Mouse (Mus musculus) heart, embryonic 12.5 days (tissue): ENCODE results near the gene Marco. TPM values are rescaled to one million over a fixed set of nuclear protein-coding genes. Genes with fewer than 3 reads are reported as not detected.

Experiments
- ATAC-seq: fragments of 200-750 bp; cut with Nextera tagmentation; 2 replicates; pipeline ENCODE4 v1.8.0; 2017; ENCODE audit warnings: moderate TSS enrichment, moderate library complexity; ENCODE audit not compliant: insufficient number of reproducible peaks, low FRiP score
- H3K27ac ChIP-seq: fragments of 300-500 bp; sonication (generic); 2 replicates; pipeline ENCODE4 v1.5.1; 2016; ENCODE audit warnings: mild to moderate bottlenecking, moderate library complexity; ENCODE audit not compliant: poor library complexity, severe bottlenecking
- H3K27me3 ChIP-seq: fragments of 300-500 bp; sonication (generic); replicated peaks from 2 replicates; pipeline ENCODE4 v1.6.1; 2016; ENCODE audit warnings: mild to moderate bottlenecking, moderate library complexity
- H3K36me3 ChIP-seq: fragments of 300-500 bp; sonication (generic); 2 replicates; pipeline ENCODE4 v1.6.1; 2016; ENCODE audit warnings: mild to moderate bottlenecking, moderate library complexity
- H3K4me1 ChIP-seq: fragments of 300-500 bp; sonication (generic); replicated peaks from 2 replicates; pipeline ENCODE4 v1.6.1; 2016; ENCODE audit warnings: mild to moderate bottlenecking
- H3K4me2 ChIP-seq: fragments of 300-500 bp; sonication (generic); 2 replicates; pipeline ENCODE4 v1.6.1; 2016; ENCODE audit warnings: mild to moderate bottlenecking, moderate library complexity
- H3K4me3 ChIP-seq: fragments of 300-500 bp; sonication (generic); 2 replicates; pipeline ENCODE4 v1.5.1; 2016; ENCODE audit warnings: mild to moderate bottlenecking
- H3K9ac ChIP-seq: fragments of 300-500 bp; sonication (generic); 2 replicates; pipeline ENCODE4 v1.6.1; 2016; ENCODE audit warnings: mild to moderate bottlenecking, moderate library complexity
- H3K9me3 ChIP-seq: fragments of 300-500 bp; sonication (generic); replicated peaks from 2 replicates; pipeline ENCODE4 v1.6.1; 2016; ENCODE audit warnings: mild to moderate bottlenecking, moderate library complexity
- WGBS: fragments of 180-500 bp; shearing (Covaris S2); methylation state at CpG from one replicate; pipeline ENCODE4 v1.1.7; 2016; 5-methylcytosine and 5-hydroxymethylcytosine counted together
- polyA plus RNA-seq: library from polyadenylated mRNA; unstranded; fragments of >200 nt; fragmentation: Nextera tagmentation; extraction: Ambion mirVana; gene quantifications from 2 replicates; pipeline ENCODE4 v1.2.1, GENCODE M21; 2016

The Marco gene
- polyA plus RNA-seq = not detected in 2 replicates

- Histone ChIP-seq H3K9me3 (no peaks in the 10 kb centered on the region), H3K9ac (no peak within 1 kb of the TSS), H3K4me3 (no peak within 1 kb of the TSS), H3K27ac (no peak within 1 kb of the TSS), H3K4me2 (no peak within 1 kb of the TSS), H3K27me3 (no peaks in the 10 kb centered on the region), H3K4me1 (no peaks in the 10 kb centered on the region), H3K36me3 (no peaks in the 10 kb centered on the region)
- ATAC-seq = no peak
- 58% methylated on average over 1 of the region's 1 CpGs for WGBS
Measured at GRCm38 (mm10) chr1:120504924-120505323, at the start of gene Marco. TSS of gene Marco (minus strand) at chr1:120505024.

GRCm38 (mm10) chr1:120539506-120540029 is 34.7 kb upstream of the Marco start:
- no peak overlapping the region for H3K27ac ChIP-seq
- no peaks in the 10 kb centered on the region for H3K36me3 ChIP-seq
- no peak overlapping the region for H3K4me2 ChIP-seq
- no peaks in the 10 kb centered on the region for H3K4me1 ChIP-seq
- H3K9ac ChIP-seq = no peak overlapping the region
- ATAC-seq = no peak
- H3K9me3 ChIP-seq = no peaks in the 10 kb centered on the region
- H3K4me3 ChIP-seq = no peak overlapping the region
- WGBS = 75% methylated on average over 7 of the region's 7 CpGs
- no peaks in the 10 kb centered on the region for H3K27me3 ChIP-seq

DNA sequence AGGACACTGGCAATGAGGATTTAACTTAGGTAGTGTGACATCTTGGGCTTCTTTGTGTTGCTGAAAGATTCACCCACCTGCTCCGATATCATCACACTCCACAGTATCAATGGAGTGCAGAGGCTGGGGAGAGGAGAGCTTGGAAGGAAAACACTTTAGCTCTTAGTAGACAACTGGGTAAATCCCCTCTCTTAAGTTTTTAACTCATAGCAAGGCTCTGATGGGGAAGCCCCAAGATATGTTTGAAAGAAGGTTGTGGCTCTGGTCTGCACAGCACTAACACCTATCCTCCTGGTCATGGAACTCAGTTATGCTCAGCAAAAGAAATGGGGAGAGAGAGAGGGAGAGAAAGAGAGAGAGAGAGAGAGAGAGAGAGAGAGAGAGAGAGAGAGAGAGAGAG is 32.2 kb upstream of the Marco start:
- Histone ChIP-seq H3K4me3 (no peak overlapping the region), H3K27me3 (no peaks in the 10 kb centered on the region), H3K4me2 (no peak overlapping the region), H3K27ac (no peak overlapping the region), H3K9me3 (no peaks in the 10 kb centered on the region), H3K36me3 (no peaks in the 10 kb centered on the region), H3K9ac (no peak overlapping the region), H3K4me1 (no peaks in the 10 kb centered on the region)
- ATAC-seq = no peak
- 85% methylated on average over 1 of the region's 1 CpGs for WGBS

- Histone ChIP-seq H3K36me3 (no peaks in the 10 kb centered on the region), H3K4me1 (no peaks in the 10 kb centered on the region), H3K4me3 (no peak overlapping the region), H3K27me3 (no peaks in the 10 kb centered on the region), H3K9ac (no peak overlapping the region), H3K9me3 (no peaks in the 10 kb centered on the region), H3K27ac (no peak overlapping the region), H3K4me2 (no peak overlapping the region)
- ATAC-seq = no peak
- 72% methylated on average over 1 of the region's 1 CpGs for WGBS
Measured at GRCm38 (mm10) chr1:120535919-120536318, 31.1 kb upstream of the Marco start.

DNA sequence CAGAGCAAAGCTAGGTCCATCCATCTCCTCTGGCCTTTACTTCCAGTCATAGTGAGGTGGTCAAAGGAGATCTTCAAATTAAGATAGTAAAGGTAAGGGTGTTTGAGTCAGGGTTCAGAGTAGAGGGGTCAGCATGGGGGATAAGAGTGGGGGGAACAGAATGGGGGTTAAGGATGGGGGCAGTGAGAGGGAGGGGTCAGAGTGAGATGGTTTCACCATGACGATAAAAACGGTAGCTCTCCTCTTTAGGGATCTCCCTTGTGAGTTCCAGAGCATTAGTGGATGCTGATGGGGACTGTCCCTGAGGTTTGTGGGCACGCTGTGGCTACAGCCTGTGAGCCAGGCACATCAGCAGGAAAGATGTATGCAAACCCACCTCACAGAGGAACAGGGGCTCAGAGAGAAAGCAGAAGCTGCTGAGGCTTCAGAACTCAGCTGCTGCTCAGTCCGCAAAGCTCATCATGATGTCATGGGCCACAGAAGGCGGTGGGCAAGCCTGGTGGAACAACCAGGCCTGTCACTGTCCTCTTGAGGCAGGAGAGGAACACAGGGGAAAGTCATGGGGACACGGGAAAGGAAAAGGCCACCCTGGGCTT is 27.6 kb upstream of the Marco start:
- Histone ChIP-seq H3K4me1 (no peaks in the 10 kb centered on the region), H3K4me3 (no peak overlapping the region), H3K27me3 (no peaks in the 10 kb centered on the region), H3K36me3 (no peaks in the 10 kb centered on the region), H3K9ac (no peak overlapping the region), H3K4me2 (no peak overlapping the region), H3K27ac (no peak overlapping the region), H3K9me3 (no peaks in the 10 kb centered on the region)
- ATAC-seq = no peak
- 55% methylated on average over 6 of the region's 6 CpGs for WGBS

DNA sequence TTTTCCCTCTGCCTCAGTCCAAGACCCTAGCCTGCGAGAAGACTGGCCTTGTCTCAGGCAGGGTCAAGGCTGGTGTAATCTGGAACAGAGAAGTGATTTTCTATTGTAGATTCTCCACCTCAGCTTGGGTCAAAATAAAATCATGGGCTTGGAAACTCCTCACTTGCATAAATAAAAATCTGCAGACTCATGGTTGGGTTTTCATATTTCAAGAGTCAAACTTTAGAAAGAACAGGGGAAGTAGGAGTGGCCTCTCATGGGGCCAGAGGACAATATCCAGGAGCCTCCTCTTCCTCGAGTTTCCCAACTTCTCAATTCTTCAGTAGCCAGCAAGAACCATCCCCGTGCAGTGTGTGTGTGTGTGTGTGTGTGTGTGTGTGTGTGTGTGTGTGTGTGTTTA is 26.9 kb upstream of the Marco start:
- ATAC-seq = no peak
- H3K9ac ChIP-seq = no peak overlapping the region
- H3K36me3 ChIP-seq = no peaks in the 10 kb centered on the region
- H3K4me2 ChIP-seq = no peak overlapping the region
- no peaks in the 10 kb centered on the region for H3K4me1 ChIP-seq
- no peaks in the 10 kb centered on the region for H3K9me3 ChIP-seq
- H3K4me3 ChIP-seq = no peak overlapping the region
- WGBS = 59% methylated on average over 3 of the region's 3 CpGs
- H3K27me3 ChIP-seq = no peaks in the 10 kb centered on the region
- no peak overlapping the region for H3K27ac ChIP-seq

DNA sequence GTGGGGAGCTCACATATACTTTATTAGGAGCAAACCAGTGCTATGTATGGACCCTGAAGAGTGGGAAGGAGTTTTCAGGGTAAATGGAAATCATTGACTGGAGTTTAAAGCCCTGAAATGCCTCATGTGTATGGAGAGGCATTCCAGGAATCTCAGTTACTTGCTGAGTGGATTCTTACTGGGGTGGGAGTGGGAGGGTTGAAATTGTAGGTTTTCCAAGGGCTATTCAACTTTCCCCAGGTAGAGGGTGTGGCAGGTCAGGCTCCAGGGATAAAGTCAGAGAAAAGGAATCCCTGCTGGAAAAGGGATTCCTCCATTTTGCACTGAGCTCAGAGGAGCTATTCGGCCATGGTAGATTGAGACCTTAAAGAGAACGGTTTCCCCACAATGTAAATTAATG is 25.1 kb upstream of the Marco start:
- Histone ChIP-seq H3K27me3 (no peaks in the 10 kb centered on the region), H3K9ac (no peak overlapping the region), H3K9me3 (0 out of 2 replicates have a peak, but pooled peaks cover 5% of the 10 kb centered on the region), H3K36me3 (no peaks in the 10 kb centered on the region), H3K4me1 (no peaks in the 10 kb centered on the region), H3K4me2 (no peak overlapping the region), H3K4me3 (no peak overlapping the region), H3K27ac (no peak overlapping the region)
- WGBS = 72% methylated on average over 2 of the region's 2 CpGs
- no peak for ATAC-seq

- H3K4me3 ChIP-seq = no peak overlapping the region
- no peaks in the 10 kb centered on the region for H3K36me3 ChIP-seq
- H3K27ac ChIP-seq = no peak overlapping the region
- no peak overlapping the region for H3K9ac ChIP-seq
- no peaks in the 10 kb centered on the region for H3K27me3 ChIP-seq
- no peaks in the 10 kb centered on the region for H3K4me1 ChIP-seq
- WGBS = 64% methylated on average over 7 of the region's 7 CpGs
- no peak overlapping the region for H3K4me2 ChIP-seq
- no peaks in the 10 kb centered on the region for H3K9me3 ChIP-seq
- ATAC-seq = no peak
Measured at GRCm38 (mm10) chr1:120517618-120518017, 12.8 kb upstream of the Marco start.

- Histone ChIP-seq H3K27me3 (no peaks in the 10 kb centered on the region), H3K4me3 (no peak overlapping the region), H3K4me1 (no peaks in the 10 kb centered on the region), H3K9ac (no peak overlapping the region), H3K9me3 (0 out of 2 replicates have a peak, but pooled peaks cover 3% of the 10 kb centered on the region), H3K4me2 (no peak overlapping the region), H3K27ac (no peak overlapping the region), H3K36me3 (no peaks in the 10 kb centered on the region)
- 54% methylated on average over 3 of the region's 3 CpGs for WGBS
- no peak for ATAC-seq
Measured at GRCm38 (mm10) chr1:120510311-120510710, 5.5 kb upstream of the Marco start.

DNA sequence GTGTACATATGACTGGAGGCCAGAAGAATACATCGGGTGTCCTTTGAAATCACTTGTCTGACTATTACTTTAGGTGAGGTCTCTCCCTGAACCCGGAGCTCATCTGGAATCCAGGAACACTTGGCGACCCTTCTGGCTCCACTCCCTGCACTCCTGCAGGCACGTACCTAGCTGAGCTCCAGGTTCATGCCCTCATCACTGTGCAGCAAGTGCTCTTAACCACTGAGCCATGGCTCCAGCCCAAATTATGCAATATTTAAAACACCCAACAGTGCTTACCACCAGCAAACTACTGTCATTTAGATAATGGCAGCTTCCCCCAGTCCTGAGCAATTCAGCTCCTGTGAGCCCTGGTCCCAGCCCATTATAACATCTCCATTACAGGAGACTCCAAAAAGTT is 4.2 kb upstream of the Marco start:
- Histone ChIP-seq H3K9ac (no peak overlapping the region), H3K27me3 (no peaks in the 10 kb centered on the region), H3K36me3 (no peaks in the 10 kb centered on the region), H3K4me1 (no peaks in the 10 kb centered on the region), H3K4me3 (no peak overlapping the region), H3K4me2 (no peak overlapping the region), H3K27ac (no peak overlapping the region), H3K9me3 (0 out of 2 replicates have a peak, but pooled peaks cover 3% of the 10 kb centered on the region)
- WGBS = 84% methylated on average over 4 of the region's 4 CpGs
- ATAC-seq = no peak

- Histone ChIP-seq H3K27ac (no peak overlapping the region), H3K27me3 (no peaks in the 10 kb centered on the region), H3K9me3 (no peaks in the 10 kb centered on the region), H3K9ac (no peak overlapping the region), H3K4me1 (no peaks in the 10 kb centered on the region), H3K4me2 (no peak overlapping the region), H3K36me3 (no peaks in the 10 kb centered on the region), H3K4me3 (no peak overlapping the region)
- ATAC-seq = no peak
- WGBS = 64% methylated on average over 6 of the region's 6 CpGs
Measured at GRCm38 (mm10) chr1:120504046-120504710, 646 bp downstream of the Marco start.
